Mouse (Mus musculus): ENCODE data around the gene Cc2d1b. TPM values are rescaled to one million over a fixed set of nuclear protein-coding genes. Genes with fewer than 3 reads are reported as not detected.

Cc2d1b gene
- total and polyA plus RNA-seq, 3 experiments: 35.6 to 50.3 TPM; not detected in 1

DNA sequence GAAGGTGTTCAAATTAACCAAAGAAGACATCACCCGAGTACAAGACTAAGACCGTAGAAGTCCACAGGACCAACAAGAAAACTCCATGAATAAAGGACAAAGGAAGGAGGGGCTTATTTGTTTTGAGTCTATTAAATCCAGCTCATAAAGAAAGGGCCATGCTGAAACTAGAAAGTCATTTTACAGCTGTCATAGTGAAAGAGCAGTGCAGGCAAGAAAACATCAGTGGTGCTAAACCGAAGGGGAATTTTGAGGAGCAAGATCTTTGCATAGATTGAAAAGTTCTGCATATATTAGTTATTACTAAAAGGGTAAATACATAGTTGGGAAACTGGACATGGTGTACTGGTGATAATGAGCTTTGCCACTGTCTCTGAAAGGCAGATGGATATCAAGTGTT is 18.0 kb downstream of the Cc2d1b start:
- TF ChIP-seq SMC3 (IDR thresholded peaks at IDR 0.05; ENCODE audit: low read depth, low read length): no peak
- no peak for TF ChIP-seq TCF12 (IDR thresholded peaks at IDR 0.05; ENCODE audit: low read depth, low read length)
- TF ChIP-seq UBTF (IDR thresholded peaks at IDR 0.05; ENCODE audit: borderline replicate concordance, insufficient read depth, low read depth, low read length): no peak
- TF ChIP-seq RAD21 (IDR thresholded peaks at IDR 0.05; ENCODE audit: low read depth, low read length): no peak
- no peak for TF ChIP-seq E2F4 (IDR thresholded peaks at IDR 0.05; ENCODE audit: borderline replicate concordance, low read depth, low read length)
- no peak for TF ChIP-seq MAFK (IDR thresholded peaks at IDR 0.05; ENCODE audit: borderline replicate concordance, low read depth, low read length)
- TF ChIP-seq RCOR1 (IDR thresholded peaks at IDR 0.05; ENCODE audit: low read depth, low read length): no peak
- TF ChIP-seq MXI1 (IDR thresholded peaks at IDR 0.05; ENCODE audit: low read depth, low read length): no peak
- TF ChIP-seq USF1 (IDR thresholded peaks at IDR 0.05; ENCODE audit: low read depth, low read length): no peak
- TF ChIP-seq KAT2A (conservative IDR thresholded peaks at IDR 0.05; ENCODE audit: low read depth, low read length): no peak
- TF ChIP-seq GATA1 (IDR thresholded peaks at IDR 0.05; ENCODE audit: low read depth, low read length): no peak
- no peak for TF ChIP-seq ELF1 (IDR thresholded peaks at IDR 0.05; ENCODE audit: low read depth, low read length)
- no peak for TF ChIP-seq POLR2A (IDR thresholded peaks at IDR 0.05; ENCODE audit: control insufficient read depth in 1 of 2, insufficient read depth in 1 of 2, low read depth in 1 of 2, low read length in 2 of 2, poor library complexity in 1 of 2)
- TF ChIP-seq ZKSCAN1 (IDR thresholded peaks at IDR 0.05; ENCODE audit: low read depth, low read length): no peak
- TF ChIP-seq BHLHE40 (IDR thresholded peaks at IDR 0.05; ENCODE audit: borderline replicate concordance, low read depth, low read length): no peak
- TF ChIP-seq MAZ (IDR thresholded peaks at IDR 0.05; ENCODE audit: low read depth, low read length): no peak
- TF ChIP-seq CHD1 (IDR thresholded peaks at IDR 0.05; ENCODE audit: low read depth, low read length): no peak
- no peak for TF ChIP-seq POLR2AphosphoS2 (IDR thresholded peaks at IDR 0.05; ENCODE audit: low read length)
- H3K9ac ChIP-seq (ENCODE audit: control insufficient read depth, low read depth, low read length, poor library complexity, severe bottlenecking): no peak overlapping the region
- H3K4me1 ChIP-seq (ENCODE audit: control insufficient read depth in 1 of 2, insufficient read depth in 2 of 2, low read length in 2 of 2): peaks cover 0 to 3% of the 10 kb centered on the region in 2 experiments; a peak in 2 of 4 replicates
- no peaks in the 10 kb centered on the region for H3K79me2 ChIP-seq (ENCODE audit: control insufficient read depth, insufficient read depth, low read length, poor library complexity)
- peaks cover 2% of the 10 kb centered on the region in 2 experiments; a peak in 2 of 4 replicates for H3K36me3 ChIP-seq (ENCODE audit: control insufficient read depth in 1 of 2, insufficient read depth in 2 of 2, low read length in 2 of 2)
- DNase-seq (ENCODE audit: low read depth, low spot score): no peak
- H3K27ac ChIP-seq (ENCODE audit: control insufficient read depth, low read depth, low read length): no peak overlapping the region
- H3K4me3 ChIP-seq (ENCODE audit: control insufficient read depth in 1 of 2, insufficient read depth in 1 of 2, low read depth in 2 of 2, low read length in 2 of 2): no peak overlapping the region
- no peaks in the 10 kb centered on the region for H3K27me3 ChIP-seq (ENCODE audit: control insufficient read depth in 1 of 2, insufficient read depth in 2 of 2, low read length in 2 of 2)
- no peaks in the 10 kb centered on the region for H3K9me3 ChIP-seq (replicated peaks; ENCODE audit: insufficient read depth, low read length)

DNA sequence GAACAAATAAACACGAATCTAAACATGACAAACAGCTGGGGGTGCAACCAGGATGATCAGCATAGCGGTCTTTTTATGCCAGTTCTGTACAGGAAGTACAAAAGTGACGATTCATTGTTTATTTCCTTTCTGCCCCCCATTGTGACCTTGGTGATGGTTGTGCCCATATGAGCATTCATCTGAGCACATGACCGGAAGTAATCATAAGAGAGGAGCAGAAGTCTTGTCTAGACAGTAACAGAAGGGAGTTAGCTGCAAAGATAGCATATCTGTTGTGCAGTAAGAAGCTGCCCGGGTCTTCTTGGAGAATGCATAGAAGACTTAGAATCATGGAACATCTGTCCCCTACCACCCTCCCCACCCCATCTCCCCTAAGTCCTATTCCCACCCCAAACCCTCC is 19.0 kb downstream of the Cc2d1b start:
- peaks cover 2% of the 10 kb centered on the region in 2 experiments; a peak in 2 of 4 replicates for H3K36me3 ChIP-seq (ENCODE audit: control insufficient read depth in 1 of 2, insufficient read depth in 2 of 2, low read length in 2 of 2)
- H3K9ac ChIP-seq (ENCODE audit: control insufficient read depth, low read depth, low read length, poor library complexity, severe bottlenecking): no peak overlapping the region
- H3K9me3 ChIP-seq (replicated peaks; ENCODE audit: insufficient read depth, low read length): no peaks in the 10 kb centered on the region
- H3K27ac ChIP-seq (ENCODE audit: control insufficient read depth, low read depth, low read length): no peak overlapping the region
- DNase-seq (ENCODE audit: low read depth, low spot score): peak; percentile 52
- no peaks in the 10 kb centered on the region for H3K27me3 ChIP-seq (ENCODE audit: control insufficient read depth in 1 of 2, insufficient read depth in 2 of 2, low read length in 2 of 2)
- H3K4me3 ChIP-seq (ENCODE audit: control insufficient read depth in 1 of 2, insufficient read depth in 1 of 2, low read depth in 2 of 2, low read length in 2 of 2): no peak overlapping the region
- H3K79me2 ChIP-seq (ENCODE audit: control insufficient read depth, insufficient read depth, low read length, poor library complexity): no peaks in the 10 kb centered on the region
- H3K4me1 ChIP-seq (ENCODE audit: control insufficient read depth in 1 of 2, insufficient read depth in 2 of 2, low read length in 2 of 2): peaks cover 0 to 3% of the 10 kb centered on the region in 2 experiments; a peak in 2 of 4 replicates
- TF ChIP-seq GATA1 (IDR thresholded peaks at IDR 0.05; ENCODE audit: low read depth, low read length): peak; percentile 43; the same call in 1 of the 2 replicates
- 0 out of 2 replicates have a peak, but pooled peaks have one; percentile 12 for TF ChIP-seq RCOR1 (IDR thresholded peaks at IDR 0.05; ENCODE audit: low read depth, low read length)
- TF ChIP-seq EP300 (IDR thresholded peaks at IDR 0.05; ENCODE audit: low read depth in 1 of 2, low read length in 2 of 2): peak in 1 of 2 experiments; percentile 43; a peak in 1 of 4 replicates
- TF ChIP-seq ZNF384 (IDR thresholded peaks at IDR 0.05; ENCODE audit: low read depth, low read length): no peak
- no peak for TF ChIP-seq NELFE (IDR thresholded peaks at IDR 0.05; ENCODE audit: low read depth, low read length)
- 0 out of 4 replicates have a peak, but pooled peaks of 1 of the 2 experiments have one; percentile 23 for TF ChIP-seq USF2 (IDR thresholded peaks at IDR 0.05; ENCODE audit: borderline replicate concordance in 1 of 2, insufficient read depth in 1 of 2, low read depth in 1 of 2, low read length in 2 of 2)
- TF ChIP-seq ELF1 (IDR thresholded peaks at IDR 0.05; ENCODE audit: low read depth, low read length): 0 out of 2 replicates have a peak, but pooled peaks have one; percentile 27
- 0 out of 2 replicates have a peak, but pooled peaks have one; percentile 10 for TF ChIP-seq TCF12 (IDR thresholded peaks at IDR 0.05; ENCODE audit: low read depth, low read length)
- TF ChIP-seq TAL1 (IDR thresholded peaks at IDR 0.05; ENCODE audit: low read length): no peak
- TF ChIP-seq MAX (IDR thresholded peaks at IDR 0.05; ENCODE audit: low read length): 0 out of 2 replicates have a peak, but pooled peaks have one; percentile 27
- peak; percentile 85 for TF ChIP-seq USF1 (IDR thresholded peaks at IDR 0.05; ENCODE audit: low read depth, low read length)
